Mouse (Mus musculus): ENCODE data around the gene Mtmr11.

DNA sequence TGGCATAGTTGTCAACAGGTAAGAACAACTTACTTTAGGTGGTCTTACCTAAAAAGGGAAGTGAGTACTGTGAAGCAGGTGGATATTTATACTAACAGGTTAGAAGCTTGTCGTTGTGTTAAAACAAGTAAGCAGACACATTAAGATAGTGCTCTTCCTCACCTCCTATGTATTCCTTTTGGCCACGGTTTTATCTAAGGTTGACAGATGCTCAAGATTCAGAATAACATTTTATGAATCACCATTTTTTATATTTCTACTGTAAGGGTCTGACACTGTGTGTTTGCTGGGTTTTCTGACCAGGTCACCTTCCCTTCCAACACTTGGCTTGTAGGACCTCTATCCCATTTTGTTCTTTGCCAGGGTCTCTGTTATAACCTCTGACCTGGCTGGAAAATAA is 43.1 kb upstream of the Mtmr11 start:
- TF ChIP-seq POLR2A (IDR thresholded peaks at IDR 0.05; ENCODE audit: control insufficient read depth, low read depth, low read length) (no peak), CTCF (IDR thresholded peaks at IDR 0.05; ENCODE audit: control insufficient read depth, insufficient read depth, insufficient replicate concordance, low read depth, low read length) (no peak)

All from testis, adult 2 months (tissue).